Mouse (Mus musculus): ENCODE results near the gene Ide. TPM values are rescaled to one million over a fixed set of nuclear protein-coding genes. Genes with fewer than 3 reads are reported as not detected.
"Not testable (repeated sequence)": the region's sequence is repeated elsewhere in the genome, so short reads cannot be mapped to it uniquely, and the experiment has no call there.

Ide gene
- polyA plus RNA-seq, 1 experiment from 2014 or later: 15.6 TPM

GRCm38 (mm10) chr19:37237712-37238437 lies 99.8 kb downstream of the Ide start:
- no peak overlapping the region for H3K4me3 ChIP-seq (ENCODE audit: low read depth, low read length)
- H3K4me1 ChIP-seq (ENCODE audit: insufficient read depth, low read depth, low read length): no peaks in the 10 kb centered on the region
- H3K27ac ChIP-seq (ENCODE audit: low read length): no peak overlapping the region
- no peaks in the 10 kb centered on the region for H3K36me3 ChIP-seq (ENCODE audit: insufficient read depth, low read length)
- 6% methylated on average over 15 of the region's 15 CpGs for WGBS
- no peak overlapping the region for H3K4me2 ChIP-seq (replicated peaks; ENCODE audit: low read depth, low read length)
- DNase-seq (ENCODE audit: low spot score) (no peak), ATAC-seq (peak; percentile 45)
- TF ChIP-seq CTCF (IDR thresholded peaks at IDR 0.05) (no peak), EP300 (IDR thresholded peaks at IDR 0.05) (no peak)
- no peaks in the 10 kb centered on the region for H3K9me3 ChIP-seq (ENCODE audit: low read length)
- no peak overlapping the region for H3K9ac ChIP-seq (replicated peaks; ENCODE audit: low read depth)
- H3K27me3 ChIP-seq (replicated peaks; ENCODE audit: insufficient read depth, low read length): 0 out of 2 replicates have a peak, but pooled peaks cover 4% of the 10 kb centered on the region

DNA sequence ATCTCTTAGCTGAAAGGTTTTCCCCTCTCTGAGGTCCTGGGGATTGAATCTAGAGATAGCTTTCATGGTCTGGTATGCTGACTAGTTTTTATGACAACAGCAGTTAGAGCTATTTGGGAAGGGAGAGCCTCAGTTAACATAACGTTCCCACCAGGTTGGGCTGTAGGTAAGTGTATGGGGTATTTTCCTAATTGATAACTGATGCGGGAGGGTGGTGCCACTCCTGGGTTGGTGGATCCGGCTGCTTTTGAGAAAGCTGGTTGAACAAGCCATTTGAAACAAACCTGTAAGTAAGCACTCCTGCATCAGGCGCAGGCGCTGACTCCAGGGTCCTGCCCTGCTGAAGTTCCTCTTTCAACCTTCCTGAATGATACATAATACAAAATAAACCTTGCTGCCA lies 100.3 kb downstream of the Ide start:
- 0 out of 2 replicates have a peak, but pooled peaks cover 4% of the 10 kb centered on the region for H3K27me3 ChIP-seq (replicated peaks; ENCODE audit: insufficient read depth, low read length)
- H3K4me2 ChIP-seq (replicated peaks; ENCODE audit: low read depth, low read length): no peak overlapping the region
- 55% methylated on average over 5 of the region's 5 CpGs for WGBS
- no peaks in the 10 kb centered on the region for H3K36me3 ChIP-seq (ENCODE audit: insufficient read depth, low read length)
- H3K4me3 ChIP-seq (ENCODE audit: low read depth, low read length): no peak overlapping the region
- ATAC-seq (no peak), DNase-seq (ENCODE audit: low spot score) (no peak)
- no peaks in the 10 kb centered on the region for H3K4me1 ChIP-seq (ENCODE audit: insufficient read depth, low read depth, low read length)
- TF ChIP-seq EP300 (IDR thresholded peaks at IDR 0.05): no peak
- TF ChIP-seq CTCF (IDR thresholded peaks at IDR 0.05): no peak
- H3K9ac ChIP-seq (replicated peaks; ENCODE audit: low read depth): no peak overlapping the region
- H3K27ac ChIP-seq (ENCODE audit: low read length): no peak overlapping the region
- no peaks in the 10 kb centered on the region for H3K9me3 ChIP-seq (ENCODE audit: low read length)

- Histone ChIP-seq H3K27ac (ENCODE audit: low read length) (no peak overlapping the region), H3K9ac (replicated peaks; ENCODE audit: low read depth) (no peak overlapping the region), H3K36me3 (ENCODE audit: insufficient read depth, low read length) (no peaks in the 10 kb centered on the region), H3K4me2 (replicated peaks; ENCODE audit: low read depth, low read length) (no peak overlapping the region), H3K27me3 (replicated peaks; ENCODE audit: insufficient read depth, low read length) (0 out of 2 replicates have a peak, but pooled peaks cover 4% of the 10 kb centered on the region), H3K9me3 (ENCODE audit: low read length) (no peaks in the 10 kb centered on the region), H3K4me1 (ENCODE audit: insufficient read depth, low read depth, low read length) (no peaks in the 10 kb centered on the region), H3K4me3 (ENCODE audit: low read depth, low read length) (no peak overlapping the region)
- peak; percentile 29; the same call in 1 of the 2 replicates for ATAC-seq
- no peak for DNase-seq (ENCODE audit: low spot score)
- WGBS: 46% methylated on average over 8 of the region's 8 CpGs
- TF ChIP-seq EP300 (IDR thresholded peaks at IDR 0.05) (no peak), CTCF (IDR thresholded peaks at IDR 0.05) (no peak)
Observed at GRCm38 (mm10) chr19:37235818-37236217, 101.8 kb downstream of the Ide start.

DNA sequence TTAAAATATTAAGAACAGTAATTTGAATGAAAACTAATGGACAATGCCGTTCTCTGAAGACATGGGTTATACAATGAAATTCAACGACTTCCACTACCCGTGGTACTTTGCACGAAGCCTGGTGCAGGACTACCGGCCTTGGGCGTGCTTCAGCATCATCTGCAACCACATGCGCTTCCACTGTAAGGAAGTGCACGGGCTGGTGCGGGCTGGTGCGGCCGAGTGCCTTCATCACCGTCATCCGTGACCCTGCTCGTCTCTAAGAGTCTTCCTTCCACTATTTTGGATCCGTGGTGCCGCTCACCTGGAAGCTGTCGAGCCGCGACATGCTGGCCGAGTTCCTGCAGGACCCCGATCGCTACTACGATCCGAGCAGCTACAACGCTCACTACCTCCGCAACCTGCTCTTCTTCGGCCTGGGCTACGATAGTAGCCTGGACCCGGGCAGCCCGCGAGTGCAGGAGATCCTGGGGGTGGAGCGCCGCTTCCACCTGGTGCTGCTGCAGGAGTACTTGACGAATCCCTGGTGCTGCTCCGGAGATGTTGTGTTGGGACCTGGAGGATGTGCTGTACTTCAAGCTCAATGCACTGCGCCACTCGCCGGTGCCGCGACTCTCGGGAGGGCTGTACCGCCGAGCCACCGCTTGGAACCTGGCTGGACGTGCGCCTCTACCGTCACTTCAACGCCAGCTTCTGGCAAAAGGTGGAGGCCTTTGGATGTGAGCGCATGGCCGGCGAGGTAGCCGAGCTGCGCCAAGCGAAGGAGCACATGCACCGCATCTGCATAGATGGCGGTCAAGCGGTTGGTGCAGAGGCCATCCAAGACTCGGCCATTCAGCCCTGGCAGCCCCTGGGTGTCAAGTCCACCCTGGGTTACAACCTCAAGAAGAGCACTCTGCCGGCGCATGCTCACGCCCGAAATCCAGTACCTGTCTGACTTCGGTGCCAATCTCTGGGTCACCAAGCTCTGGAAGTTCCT lies 103.8 kb downstream of the Ide start:
- Histone ChIP-seq H3K36me3 (ENCODE audit: insufficient read depth, low read length) (no peaks in the 10 kb centered on the region), H3K9me3 (ENCODE audit: low read length) (no peaks in the 10 kb centered on the region), H3K4me2 (replicated peaks; ENCODE audit: low read depth, low read length) (peak overlapping the region; percentile 46), H3K9ac (replicated peaks; ENCODE audit: low read depth) (no peak overlapping the region), H3K4me3 (ENCODE audit: low read depth, low read length) (peak overlapping the region; percentile 14; the same call in 1 of the 2 replicates), H3K27ac (ENCODE audit: low read length) (no peak overlapping the region), H3K4me1 (ENCODE audit: insufficient read depth, low read depth, low read length) (no peaks in the 10 kb centered on the region), H3K27me3 (replicated peaks; ENCODE audit: insufficient read depth, low read length) (0 out of 2 replicates have a peak, but pooled peaks cover 4% of the 10 kb centered on the region)
- TF ChIP-seq EP300 (IDR thresholded peaks at IDR 0.05) (no peak), CTCF (IDR thresholded peaks at IDR 0.05) (peak; percentile 14; the same call in 1 of the 2 replicates)
- DNase-seq (ENCODE audit: low spot score): no peak
- peak; percentile 38 for ATAC-seq
- WGBS: 5% methylated on average over 63 of the region's 63 CpGs

DNA sequence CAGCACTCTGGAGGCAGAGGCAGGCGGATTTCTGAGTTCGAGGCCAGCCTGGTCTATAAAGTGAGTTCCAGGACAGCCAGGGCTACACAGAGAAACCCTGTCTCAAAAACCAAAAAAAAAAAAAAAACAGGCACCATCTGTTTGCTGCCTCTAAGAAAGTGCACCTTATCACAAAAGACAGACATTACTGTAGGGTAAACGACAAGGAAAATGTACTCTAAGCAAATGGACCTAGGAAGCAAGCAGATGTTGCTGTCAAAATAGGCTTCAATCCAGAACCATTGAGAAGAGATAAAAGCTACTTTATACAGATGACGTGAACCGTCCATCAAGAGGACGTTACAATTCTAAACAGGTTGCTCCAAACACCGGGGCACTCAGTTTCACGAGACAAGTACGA lies 105.1 kb downstream of the Ide start:
- H3K9me3 ChIP-seq (ENCODE audit: low read length); H3K4me3 ChIP-seq (ENCODE audit: low read depth, low read length); H3K36me3 ChIP-seq (ENCODE audit: insufficient read depth, low read length); H3K4me2 ChIP-seq (replicated peaks; ENCODE audit: low read depth, low read length); H3K9ac ChIP-seq (replicated peaks; ENCODE audit: low read depth); H3K27me3 ChIP-seq (replicated peaks; ENCODE audit: insufficient read depth, low read length); DNase-seq (ENCODE audit: low spot score); ATAC-seq; H3K27ac ChIP-seq (ENCODE audit: low read length); H3K4me1 ChIP-seq (ENCODE audit: insufficient read depth, low read depth, low read length): not testable (repeated sequence)
- 79% methylated on average over 9 of the region's 9 CpGs for WGBS

DNA sequence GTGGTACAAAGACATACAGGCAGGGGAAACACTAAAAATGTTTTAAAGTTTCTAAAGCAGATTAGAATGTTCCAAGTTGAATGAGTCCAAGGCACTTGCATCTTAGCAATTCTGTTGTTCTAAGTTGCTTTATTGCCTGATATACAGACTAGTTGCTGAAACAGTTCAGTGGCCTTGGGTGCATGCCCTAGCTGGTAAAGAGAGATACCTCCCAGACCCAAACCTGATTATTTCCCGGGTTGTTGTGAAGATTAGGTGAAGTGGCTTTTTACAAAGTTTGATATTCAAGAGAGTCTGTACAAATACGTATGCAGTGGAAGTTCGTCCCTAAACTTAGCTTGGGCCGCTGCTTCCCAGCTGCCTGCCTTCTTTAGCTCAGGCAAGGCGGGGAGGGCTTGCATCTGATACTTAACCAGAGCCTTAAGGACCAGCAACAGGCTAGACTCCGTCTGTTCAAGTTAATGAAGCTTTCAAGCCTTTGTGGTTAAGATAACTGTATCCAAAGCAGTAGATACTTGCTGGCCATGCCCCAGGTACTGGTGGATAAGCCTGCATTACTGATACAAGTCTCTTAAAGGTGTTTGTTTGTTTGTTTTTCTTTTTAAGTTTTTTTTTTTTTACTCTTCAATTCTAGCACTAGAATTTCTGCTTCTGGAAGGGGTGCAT lies 112.3 kb downstream of the Ide start:
- H3K4me2 ChIP-seq (replicated peaks; ENCODE audit: low read depth, low read length): no peak overlapping the region
- no peak for TF ChIP-seq EP300 (IDR thresholded peaks at IDR 0.05)
- no peak for TF ChIP-seq CTCF (IDR thresholded peaks at IDR 0.05)
- no peak overlapping the region for H3K9ac ChIP-seq (replicated peaks; ENCODE audit: low read depth)
- no peaks in the 10 kb centered on the region for H3K4me1 ChIP-seq (ENCODE audit: insufficient read depth, low read depth, low read length)
- no peak overlapping the region for H3K4me3 ChIP-seq (ENCODE audit: low read depth, low read length)
- ATAC-seq (no peak), DNase-seq (ENCODE audit: low spot score) (no peak)
- 0 out of 2 replicates have a peak, but pooled peaks cover 8% of the 10 kb centered on the region for H3K36me3 ChIP-seq (ENCODE audit: insufficient read depth, low read length)
- 79% methylated on average over 6 of the region's 6 CpGs for WGBS
- H3K27ac ChIP-seq (ENCODE audit: low read length): no peak overlapping the region
- H3K9me3 ChIP-seq (ENCODE audit: low read length): no peaks in the 10 kb centered on the region
- no peaks in the 10 kb centered on the region for H3K27me3 ChIP-seq (replicated peaks; ENCODE audit: insufficient read depth, low read length)

Other genes with a start within 250 kb of the Ide start
- 83.1 and 97.6 TPM in 2 replicates for gene March5, start 130.3 kb downstream of the Ide start, polyA plus RNA-seq (2015; fragmentation: Nextera tagmentation; extraction: Ambion mirVana)
- 1.3 and 2.3 TPM in 2 replicates for gene Cpeb3, start 129.3 kb downstream of the Ide start, polyA plus RNA-seq (2015; fragmentation: Nextera tagmentation; extraction: Ambion mirVana)
- gene Kif11, start 38.6 kb upstream of the Ide start, polyA plus RNA-seq (2015; fragmentation: Nextera tagmentation; extraction: Ambion mirVana): 2.1 and 3.2 TPM in 2 replicates
- 23.4 and 30.6 TPM in 2 replicates for gene Hhex, start 97.0 kb upstream of the Ide start, polyA plus RNA-seq (2015; fragmentation: Nextera tagmentation; extraction: Ambion mirVana)
- gene Exoc6, start 212.6 kb upstream of the Ide start, polyA plus RNA-seq (2015; fragmentation: Nextera tagmentation; extraction: Ambion mirVana): 11.3 and 11.9 TPM in 2 replicates

Measured in lung, postnatal 0 days (tissue).